Mouse (Mus musculus) urinary bladder, postnatal 10 days (tissue): ENCODE measurements around the gene Defb11.
"Not testable (repeated sequence)": the region's sequence is repeated elsewhere in the genome, so short reads cannot be mapped to it uniquely, and the experiment has no call there.

Experiments
- DNase-seq: peaks from one replicate; pipeline ENCODE4 v3.0.0; 2022; ENCODE audit warnings: low spot score

Defb11 gene

DNA sequence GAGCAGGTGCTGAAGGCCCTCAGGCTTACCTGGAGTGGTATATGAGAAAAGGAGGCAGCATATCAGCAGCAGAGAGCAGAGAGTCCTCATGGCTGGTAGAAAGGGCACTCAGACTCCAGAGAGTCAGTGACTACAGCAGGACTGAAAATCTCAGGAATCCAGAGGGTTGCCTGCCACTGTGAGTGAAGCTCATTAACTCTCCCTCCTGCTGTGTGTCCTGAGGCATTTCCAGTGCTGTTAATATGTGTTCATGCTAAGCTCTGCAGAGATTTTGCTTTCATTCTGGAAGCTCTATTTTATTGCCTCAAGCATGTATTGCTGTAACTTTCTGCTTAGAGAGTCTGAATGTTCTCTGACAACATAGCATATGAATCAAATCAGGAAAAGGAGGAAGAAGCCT is at the start of gene Defb11:
Gene Defb11 (minus strand): TSS at position 123 of the 400 bp plus-strand sequence.
- DNase-seq = not testable (repeated sequence)

DNA sequence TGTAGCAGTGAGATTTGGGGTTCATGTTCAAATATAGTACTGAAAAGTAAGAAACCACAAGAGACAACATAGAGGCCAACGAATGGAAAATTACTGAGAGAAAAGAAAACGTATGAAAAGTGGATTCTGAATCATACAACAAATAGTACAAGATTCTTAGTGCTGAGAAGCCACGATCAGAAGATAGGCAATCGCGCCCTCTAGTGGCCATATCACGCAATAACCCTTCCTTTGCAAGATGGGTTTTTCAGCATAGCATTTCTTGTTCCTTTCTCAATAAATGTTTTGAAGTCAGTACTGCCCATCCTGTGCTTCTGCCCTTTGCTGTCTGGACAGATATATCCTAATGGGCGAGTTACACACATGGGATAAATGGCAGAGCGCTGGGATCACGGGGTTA is 49.1 kb upstream of the Defb11 start:
- DNase-seq = no peak

DNA sequence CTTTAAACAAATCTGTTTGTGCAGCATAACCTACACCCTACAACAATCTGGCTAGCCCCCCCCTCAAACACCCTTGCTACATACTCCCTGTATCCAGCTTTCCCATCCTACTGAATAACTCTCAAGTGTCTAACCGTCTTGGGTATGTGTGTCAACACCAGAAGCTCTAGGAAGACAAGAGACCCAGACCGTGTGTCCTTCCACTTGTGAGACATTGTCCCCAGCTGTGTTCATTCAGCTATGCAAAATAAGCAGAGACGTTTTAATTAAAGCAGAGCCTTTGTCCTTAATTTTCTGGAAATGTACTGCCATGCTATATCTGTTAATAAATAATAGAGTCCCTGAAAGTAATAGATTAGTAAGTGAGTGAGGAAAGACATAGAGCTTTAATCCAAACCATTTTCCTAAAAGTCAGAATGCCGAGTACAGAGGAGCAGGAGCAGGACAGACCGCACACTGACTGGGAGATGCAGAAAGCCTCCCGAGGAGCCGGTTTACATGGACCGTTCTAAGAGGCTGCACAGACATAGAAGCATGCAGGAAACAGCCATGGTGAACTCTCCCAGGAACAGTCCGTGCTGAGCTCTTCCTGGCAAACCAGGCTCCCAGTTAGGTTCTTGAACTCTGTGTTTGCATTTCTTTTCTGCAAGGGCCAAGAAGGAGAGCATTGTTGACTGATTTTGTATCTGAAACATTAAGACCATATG is 41.3 kb upstream of the Defb11 start:
- DNase-seq = no peak

DNA sequence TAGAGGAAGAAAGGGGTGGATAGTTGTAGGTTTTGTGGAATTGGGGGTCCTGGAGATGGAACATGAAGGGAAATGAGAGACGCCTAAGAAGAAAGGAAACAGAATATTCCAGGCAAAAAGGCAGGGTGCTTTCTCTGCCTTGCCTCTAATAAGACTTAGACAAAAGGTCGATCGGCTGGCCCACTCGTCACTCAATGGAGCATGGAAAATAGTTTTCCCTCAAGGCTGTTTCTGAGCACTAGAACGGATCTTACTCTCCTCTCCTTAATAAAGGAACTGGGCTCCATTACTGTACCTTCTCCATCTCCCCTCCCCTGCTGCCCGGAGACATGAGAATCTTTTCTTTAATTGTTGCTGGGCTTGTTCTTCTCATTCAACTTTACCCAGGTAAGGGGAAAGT is 40.2 kb upstream of the Defb11 start, which contains the start of gene Defb13:
Gene Defb13 (plus strand): TSS at position 301 of the 400 bp plus-strand sequence.
- no peak for DNase-seq

DNA sequence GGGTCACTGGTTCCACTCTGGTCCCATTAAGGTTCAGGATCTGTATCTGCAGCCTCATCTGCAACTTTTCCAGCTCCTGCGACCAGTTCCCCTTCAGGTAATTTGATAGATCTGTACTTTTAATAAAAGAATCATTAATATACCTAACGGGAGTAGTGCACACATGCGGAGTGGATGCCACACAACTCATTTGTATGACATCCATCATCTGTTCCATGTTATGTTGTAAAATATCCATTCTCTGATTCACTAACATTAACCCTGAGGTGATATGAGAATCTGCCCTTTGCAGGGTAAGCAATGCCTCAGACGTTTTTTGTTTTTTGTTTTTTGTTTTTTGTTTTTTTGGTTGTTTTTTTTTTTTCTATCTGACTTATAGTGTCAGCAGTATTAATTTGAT is 31.8 kb upstream of the Defb11 start, which contains the start of gene Defb35:
Gene Defb35 (plus strand): TSS at position 301 of the 400 bp plus-strand sequence.
- DNase-seq = not testable (repeated sequence)

DNA sequence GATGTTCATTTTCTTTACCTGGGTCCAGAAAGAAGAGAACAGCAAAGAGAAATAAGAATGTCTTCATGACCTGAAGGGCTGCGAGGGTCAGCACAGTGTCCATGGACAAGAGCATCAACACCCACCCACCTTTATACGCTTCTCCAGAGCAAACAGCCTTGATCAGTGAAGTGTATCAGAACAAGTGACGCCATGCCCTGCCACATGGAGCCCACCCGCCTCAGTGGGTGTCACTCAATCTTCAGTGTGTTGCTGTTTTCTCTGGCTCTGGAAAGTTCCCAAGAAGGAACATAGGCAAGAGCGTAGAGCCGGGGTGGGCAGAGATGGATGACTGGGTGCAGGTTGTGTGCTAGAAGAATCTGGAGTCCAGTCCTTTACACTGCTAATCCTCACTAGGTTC is 26.4 kb upstream of the Defb11 start, which contains the start of gene Defb15:
Gene Defb15 (minus strand): TSS at position 101 of the 400 bp plus-strand sequence.
- no peak for DNase-seq

DNA sequence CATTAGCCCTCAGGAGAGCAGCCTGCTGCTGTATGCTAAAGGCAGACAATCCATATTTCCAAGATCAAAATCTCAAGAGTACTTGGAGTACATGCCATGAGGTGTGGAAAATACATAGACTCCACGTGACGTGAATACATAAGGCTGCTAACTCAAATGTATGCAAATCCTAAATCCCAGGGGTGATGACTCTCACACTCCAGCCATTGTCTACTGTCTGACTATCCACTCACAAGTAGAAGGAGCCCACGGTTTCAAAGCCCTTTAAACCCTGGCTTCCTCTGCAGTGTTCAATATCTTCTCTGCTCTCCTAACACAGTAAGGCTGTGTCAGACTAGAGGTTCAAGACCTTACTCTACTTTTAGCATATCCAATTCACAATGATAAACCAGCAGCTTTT is 24.5 kb upstream of the Defb11 start:
- DNase-seq = not testable (repeated sequence)

DNA sequence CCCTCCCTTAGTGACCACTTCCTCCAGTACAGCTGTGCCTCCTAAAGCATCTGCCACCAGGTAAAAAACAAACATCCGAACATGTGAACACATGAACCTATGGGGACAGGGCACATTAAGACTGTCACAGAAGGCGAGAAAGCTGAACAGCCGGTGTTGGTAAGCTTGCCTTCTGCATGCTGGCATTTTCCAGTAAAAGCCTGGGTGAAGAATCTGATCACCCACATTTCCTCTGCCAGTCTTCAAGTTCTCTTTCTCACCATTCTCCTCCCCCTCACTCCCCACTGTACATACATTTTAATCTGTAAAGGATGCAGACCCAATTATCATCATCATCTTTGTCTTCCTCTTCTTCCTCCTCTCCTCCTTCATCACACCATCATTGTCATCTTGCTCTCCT is 9.4 kb upstream of the Defb11 start:
- DNase-seq = no peak

DNA sequence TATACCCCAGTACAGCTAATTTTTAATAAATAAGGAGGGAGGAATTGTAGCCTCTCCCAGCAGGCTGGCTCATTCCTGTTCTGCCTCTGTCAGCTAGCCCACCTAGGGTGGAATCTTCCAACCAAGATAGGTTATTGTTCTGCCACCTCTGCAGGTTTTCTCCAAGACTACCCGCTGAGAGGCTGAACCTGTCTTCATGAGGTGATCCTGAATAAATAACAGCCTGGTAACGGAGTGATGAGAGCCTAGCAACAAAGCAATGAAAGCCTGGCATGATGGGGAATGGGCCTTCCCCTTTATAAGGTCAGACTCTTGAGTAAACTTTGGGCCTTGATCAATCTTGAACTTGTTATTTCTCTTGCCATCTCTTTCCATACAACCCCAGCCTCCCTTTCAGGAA is 6.3 kb upstream of the Defb11 start:
- no peak for DNase-seq

DNA sequence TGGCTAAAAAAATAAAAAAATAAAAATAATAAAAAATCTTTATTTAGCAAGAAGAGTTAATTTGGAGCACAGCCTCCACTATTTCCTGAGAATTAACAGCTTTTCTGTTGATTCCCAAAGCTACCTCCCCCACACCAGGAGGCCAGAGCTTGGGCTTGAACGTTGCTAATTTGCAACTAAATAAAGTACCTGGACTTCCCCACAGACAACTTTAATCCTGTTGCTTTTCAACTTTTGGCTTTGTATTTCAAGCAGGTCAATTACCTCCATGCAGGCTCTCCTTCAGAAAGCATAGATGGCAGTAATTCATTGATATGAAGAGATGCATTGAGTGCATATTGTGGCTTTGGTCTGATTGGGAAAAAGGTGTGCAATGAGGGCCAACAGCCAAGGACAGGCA is 5.7 kb upstream of the Defb11 start:
- DNase-seq = no peak

DNA sequence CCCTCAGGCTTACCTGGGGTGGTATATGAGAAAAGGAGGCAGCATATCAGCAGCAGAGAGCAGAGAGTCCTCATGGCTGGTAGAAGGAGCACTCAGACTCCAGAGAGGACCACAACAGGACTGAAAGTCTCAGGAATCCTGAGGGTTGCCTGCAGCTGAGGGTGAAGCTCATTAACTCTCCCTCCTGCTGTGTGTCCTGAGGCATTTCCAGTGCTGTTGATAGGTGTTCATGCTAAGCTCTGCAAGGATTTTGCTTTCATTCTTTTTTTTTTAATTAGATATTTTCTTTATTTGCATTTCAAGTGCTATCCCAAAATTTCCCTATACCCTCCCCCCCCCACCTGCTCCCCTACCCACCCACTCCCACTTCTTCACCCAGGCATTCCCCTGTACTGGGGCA is 20.9 kb downstream of the Defb11 start, which contains the start of gene Defb9:
Gene Defb9 (minus strand): TSS at position 101 of the 400 bp plus-strand sequence.
- DNase-seq = not testable (repeated sequence)

DNA sequence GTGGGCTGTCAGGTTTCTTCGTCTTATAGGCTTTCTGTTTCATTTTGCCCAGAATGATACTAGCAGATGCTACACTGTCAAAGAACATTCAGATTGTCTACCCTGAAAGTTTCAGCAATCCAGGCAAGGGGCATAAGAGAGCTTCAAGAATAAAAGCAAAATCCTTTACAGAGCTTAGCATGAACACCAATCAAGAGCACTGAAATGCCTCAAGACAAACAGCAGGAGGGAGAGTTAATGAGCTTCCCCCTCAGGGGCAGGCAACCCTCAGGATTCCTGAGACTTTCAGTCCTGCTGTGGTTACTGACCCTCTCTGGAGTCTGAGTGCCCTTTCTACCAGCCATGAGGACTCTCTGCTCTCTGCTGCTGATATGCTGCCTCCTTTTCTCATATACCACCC is 47.6 kb downstream of the Defb11 start, which contains the start of gene Defb10:
Gene Defb10 (plus strand): TSS at position 316 of the 400 bp plus-strand sequence.
- DNase-seq = not testable (repeated sequence)
